Mouse (Mus musculus) ES-Bruce4 (cell line): ENCODE measurements at regions not wholly inside any gene's neighbourhood (a gene's known extent, or its start where the extent isn't known, plus 50 kb on each side); places are given as distances from the start of the nearest gene placed in this dataset.

ENCODE experiments used
- H3K27ac ChIP-seq: 2 replicates; pipeline ENCODE4 v1.5.1; 2012; ENCODE audit warnings: low read length, inconsistent platforms; ENCODE audit not compliant: insufficient read depth
- H3K27me3 ChIP-seq: 2 replicates; pipeline ENCODE4 v1.6.1; 2012; ENCODE audit warnings: mild to moderate bottlenecking, low read length, inconsistent platforms; ENCODE audit not compliant: control insufficient read depth, poor library complexity, insufficient read depth, severe bottlenecking
- H3K36me3 ChIP-seq: 2 replicates; pipeline ENCODE4 v1.6.1; 2012; ENCODE audit warnings: inconsistent platforms, mild to moderate bottlenecking, low read length, moderate library complexity; ENCODE audit not compliant: control insufficient read depth, poor library complexity, insufficient read depth, severe bottlenecking
- H3K4me1 ChIP-seq: one replicate; pipeline ENCODE4 v1.8.1; 2011; ENCODE audit warnings: low read length; ENCODE audit not compliant: control insufficient read depth, insufficient read depth
- H3K4me3 ChIP-seq: 2 replicates; pipeline ENCODE4 v1.5.1; 2011; ENCODE audit warnings: low read depth, mild to moderate bottlenecking, low read length
- H3K9ac ChIP-seq: 2 replicates; pipeline ENCODE4 v1.6.1; 2012; ENCODE audit warnings: low read depth, mild to moderate bottlenecking, inconsistent platforms; ENCODE audit not compliant: poor library complexity, severe bottlenecking
- H3K9me3 ChIP-seq: replicated peaks from 2 replicates; pipeline ENCODE4 v1.6.1; 2012; ENCODE audit warnings: mild to moderate bottlenecking, low read length, inconsistent platforms; ENCODE audit not compliant: control insufficient read depth, poor library complexity, insufficient read depth, severe bottlenecking
- CTCF ChIP-seq: IDR thresholded peaks from one replicate; pipeline ENCODE4 v1.8.1; 2011; ENCODE audit warnings: low read depth, low read length
- EP300 ChIP-seq: IDR thresholded peaks from 2 replicates; pipeline ENCODE4 v1.6.1; 2011; ENCODE audit warnings: low read depth, low read length; ENCODE audit not compliant: insufficient read depth
- POLR2A ChIP-seq: IDR thresholded peaks from one replicate; pipeline ENCODE4 v1.8.1; 2011; ENCODE audit warnings: low read length; ENCODE audit not compliant: insufficient read depth

DNA sequence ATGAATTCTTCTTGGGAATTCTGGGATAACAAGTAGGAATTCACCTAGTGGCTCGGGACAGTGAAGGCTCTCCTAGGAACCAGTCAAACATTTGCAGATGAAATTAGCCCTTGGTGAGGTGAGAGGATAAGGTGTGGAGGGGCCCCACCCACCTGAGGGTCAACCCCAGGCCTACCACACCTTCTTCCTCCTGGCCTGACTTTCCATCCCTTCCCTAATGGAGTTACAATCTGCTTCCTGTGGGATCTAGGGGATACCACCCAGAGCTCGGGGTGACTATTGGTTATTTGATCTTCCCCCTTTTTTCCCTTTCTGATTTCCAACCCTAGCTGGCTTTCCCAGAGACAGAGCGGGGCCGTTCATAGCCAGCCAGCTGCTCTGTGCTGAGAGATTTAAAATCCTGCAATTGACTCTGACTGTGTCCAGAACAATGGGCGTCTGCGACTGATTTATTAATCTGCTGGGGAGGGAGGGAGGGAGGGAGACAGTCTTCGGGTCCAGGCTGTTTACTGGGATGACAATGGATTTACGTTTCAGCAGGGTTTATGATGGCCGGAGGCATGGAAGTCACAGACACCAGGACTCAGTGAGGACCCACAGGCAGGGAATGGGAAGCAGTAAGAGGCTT lies 69.0 kb downstream of the Gm525 start:
- no peaks in the 10 kb centered on the region for H3K36me3 ChIP-seq
- H3K27ac ChIP-seq = no peak overlapping the region
- H3K9ac ChIP-seq = no peak overlapping the region
- no peaks in the 10 kb centered on the region for H3K9me3 ChIP-seq
- H3K27me3 ChIP-seq = no peaks in the 10 kb centered on the region
- no peak for TF ChIP-seq EP300
- TF ChIP-seq POLR2A = no peak
- TF ChIP-seq CTCF = no peak
- peaks cover 1% of the 10 kb centered on the region for H3K4me1 ChIP-seq
- H3K4me3 ChIP-seq = no peak overlapping the region
